Mouse (Mus musculus): Measurements from ENCODE around the gene Mcrip1. TPM values are rescaled to one million over a fixed set of nuclear protein-coding genes. Genes with fewer than 3 reads are reported as not detected.
"Not testable (repeated sequence)": the region's sequence is repeated elsewhere in the genome, so short reads cannot be mapped to it uniquely, and the experiment has no call there.

Mcrip1 gene
- 38.5 and 39.1 TPM in 2 replicates for polyA plus RNA-seq (2015; fragmentation: Nextera tagmentation; extraction: Ambion mirVana)

GRCm38 (mm10) chr11:120549168-120549945, at the start of gene Mcrip1:
Gene Mcrip1, minus strand, starts transcription at chr11:120549727.
- Histone ChIP-seq H3K27me3 (ENCODE audit: control insufficient read depth, insufficient read depth, low read depth, low read length) (no peaks in the 10 kb centered on the region), H3K9ac (ENCODE audit: low read depth, low read length) (peak within 1 kb of the TSS; percentile 93), H3K27ac (ENCODE audit: low read length) (peak within 1 kb of the TSS; percentile 94), H3K9me3 (replicated peaks; ENCODE audit: control insufficient read depth, low read length) (no peaks in the 10 kb centered on the region), H3K4me1 (ENCODE audit: control insufficient read depth, low read depth, low read length) (peaks cover 27% of the 10 kb centered on the region), H3K36me3 (ENCODE audit: control insufficient read depth, insufficient read depth) (no peaks in the 10 kb centered on the region), H3K4me3 (ENCODE audit: low read depth, low read length) (peak within 1 kb of the TSS; percentile 78), H3K4me2 (ENCODE audit: low read depth, low read length) (peak within 1 kb of the TSS; percentile 93)
- WGBS (ENCODE audit: insufficient replicate concordance), result under 1% methylated on average over 74 of the region's 87 CpGs
- peak; percentile 95 for ATAC-seq (ENCODE audit: low read depth)

GRCm38 (mm10) chr11:120598990-120599549, 49.5 kb upstream of the Mcrip1 start:
- H3K4me2 ChIP-seq (ENCODE audit: low read depth, low read length), result peak overlapping the region; percentile 96
- 46% methylated on average over 17 of the region's 17 CpGs for WGBS (ENCODE audit: insufficient replicate concordance)

GRCm38 (mm10) chr11:120598283-120598989, 48.9 kb upstream of the Mcrip1 start, which contains the start of the genes Alyref and Anapc11:
Gene Alyref, minus strand, starts transcription at chr11:120598365.
Gene Anapc11, plus strand, starts transcription at chr11:120598421.
- H3K4me2 ChIP-seq (ENCODE audit: low read depth, low read length), result peak within 1 kb of the TSS; percentile 96
- peaks cover 31% of the 10 kb centered on the region for H3K36me3 ChIP-seq (ENCODE audit: control insufficient read depth, insufficient read depth)
- ATAC-seq (ENCODE audit: low read depth), result peak; percentile 97
- no peaks in the 10 kb centered on the region for H3K27me3 ChIP-seq (ENCODE audit: control insufficient read depth, insufficient read depth, low read depth, low read length)
- H3K9ac ChIP-seq (ENCODE audit: low read depth, low read length), result peak within 1 kb of the TSS; percentile 97
- H3K27ac ChIP-seq (ENCODE audit: low read length), result peak within 1 kb of the TSS; percentile 95
- peaks cover 38% of the 10 kb centered on the region for H3K4me1 ChIP-seq (ENCODE audit: control insufficient read depth, low read depth, low read length)
- under 1% methylated on average over 87 of the region's 88 CpGs for WGBS (ENCODE audit: insufficient replicate concordance)
- H3K4me3 ChIP-seq (ENCODE audit: low read depth, low read length), result peak within 1 kb of the TSS; percentile 92
- H3K9me3 ChIP-seq (replicated peaks; ENCODE audit: control insufficient read depth, low read length), result no peaks in the 10 kb centered on the region

More at GRCm38 (mm10) chr11:120598990-120599549, 49.5 kb upstream of the Mcrip1 start:
- Histone ChIP-seq H3K4me1 (ENCODE audit: control insufficient read depth, low read depth, low read length) (peaks cover 44% of the 10 kb centered on the region), H3K4me3 (ENCODE audit: low read depth, low read length) (peak overlapping the region; percentile 92), H3K36me3 (ENCODE audit: control insufficient read depth, insufficient read depth) (peaks cover 25% of the 10 kb centered on the region), H3K27me3 (ENCODE audit: control insufficient read depth, insufficient read depth, low read depth, low read length) (no peaks in the 10 kb centered on the region), H3K9me3 (replicated peaks; ENCODE audit: control insufficient read depth, low read length) (no peaks in the 10 kb centered on the region), H3K27ac (ENCODE audit: low read length) (peak overlapping the region; percentile 95), H3K9ac (ENCODE audit: low read depth, low read length) (peak overlapping the region; percentile 80)
- ATAC-seq (ENCODE audit: low read depth), result no peak

- peak overlapping the region; percentile 96 for H3K4me2 ChIP-seq (ENCODE audit: low read depth, low read length)
- H3K9me3 ChIP-seq (replicated peaks; ENCODE audit: control insufficient read depth, low read length), result no peaks in the 10 kb centered on the region
- WGBS (ENCODE audit: insufficient replicate concordance), result 2% methylated on average over 84 of the region's 99 CpGs
- H3K27me3 ChIP-seq (ENCODE audit: control insufficient read depth, insufficient read depth, low read depth, low read length), result no peaks in the 10 kb centered on the region
- peak overlapping the region; percentile 97 for H3K9ac ChIP-seq (ENCODE audit: low read depth, low read length)
- peak; percentile 18 for ATAC-seq (ENCODE audit: low read depth)
- peaks cover 29% of the 10 kb centered on the region for H3K4me1 ChIP-seq (ENCODE audit: control insufficient read depth, low read depth, low read length)
- H3K27ac ChIP-seq (ENCODE audit: low read length), result peak overlapping the region; percentile 95
- H3K4me3 ChIP-seq (ENCODE audit: low read depth, low read length), result peak overlapping the region; percentile 92
- H3K36me3 ChIP-seq (ENCODE audit: control insufficient read depth, insufficient read depth), result peaks cover 40% of the 10 kb centered on the region
Observed at GRCm38 (mm10) chr11:120597240-120598235, 48.0 kb upstream of the Mcrip1 start.

GRCm38 (mm10) chr11:120588531-120588930, 39.0 kb upstream of the Mcrip1 start:
- H3K36me3 ChIP-seq (ENCODE audit: control insufficient read depth, insufficient read depth), result peaks cover 74% of the 10 kb centered on the region
- no peaks in the 10 kb centered on the region for H3K27me3 ChIP-seq (ENCODE audit: control insufficient read depth, insufficient read depth, low read depth, low read length)
- H3K4me1 ChIP-seq (ENCODE audit: control insufficient read depth, low read depth, low read length), result peaks cover 3% of the 10 kb centered on the region; the same call in 1 of the 2 replicates
- H3K9ac ChIP-seq (ENCODE audit: low read depth, low read length), result no peak overlapping the region
- no peak overlapping the region for H3K4me2 ChIP-seq (ENCODE audit: low read depth, low read length)
- no peaks in the 10 kb centered on the region for H3K9me3 ChIP-seq (replicated peaks; ENCODE audit: control insufficient read depth, low read length)
- no peak overlapping the region for H3K27ac ChIP-seq (ENCODE audit: low read length)
- ATAC-seq (ENCODE audit: low read depth), result no peak
- no peak overlapping the region for H3K4me3 ChIP-seq (ENCODE audit: low read depth, low read length)
- WGBS (ENCODE audit: insufficient replicate concordance), result 29% methylated on average over 6 of the region's 6 CpGs

GRCm38 (mm10) chr11:120583937-120584336, 34.4 kb upstream of the Mcrip1 start:
- H3K4me3 ChIP-seq (ENCODE audit: low read depth, low read length), result no peak overlapping the region
- no peak overlapping the region for H3K4me2 ChIP-seq (ENCODE audit: low read depth, low read length)
- peaks cover 45% of the 10 kb centered on the region for H3K36me3 ChIP-seq (ENCODE audit: control insufficient read depth, insufficient read depth)
- H3K9me3 ChIP-seq (replicated peaks; ENCODE audit: control insufficient read depth, low read length), result no peaks in the 10 kb centered on the region
- 84% methylated on average over 1 of the region's 1 CpGs for WGBS (ENCODE audit: insufficient replicate concordance)
- H3K27ac ChIP-seq (ENCODE audit: low read length), result no peak overlapping the region
- H3K4me1 ChIP-seq (ENCODE audit: control insufficient read depth, low read depth, low read length), result peaks cover 32% of the 10 kb centered on the region
- H3K9ac ChIP-seq (ENCODE audit: low read depth, low read length), result no peak overlapping the region
- H3K27me3 ChIP-seq (ENCODE audit: control insufficient read depth, insufficient read depth, low read depth, low read length), result no peaks in the 10 kb centered on the region
- no peak for ATAC-seq (ENCODE audit: low read depth)

GRCm38 (mm10) chr11:120582982-120583293, 33.4 kb upstream of the Mcrip1 start:
- ATAC-seq (ENCODE audit: low read depth); H3K9me3 ChIP-seq (replicated peaks; ENCODE audit: control insufficient read depth, low read length); H3K27ac ChIP-seq (ENCODE audit: low read length); H3K4me2 ChIP-seq (ENCODE audit: low read depth, low read length); H3K27me3 ChIP-seq (ENCODE audit: control insufficient read depth, insufficient read depth, low read depth, low read length); H3K9ac ChIP-seq (ENCODE audit: low read depth, low read length); H3K4me3 ChIP-seq (ENCODE audit: low read depth, low read length): not testable (repeated sequence)
- H3K36me3 ChIP-seq (ENCODE audit: control insufficient read depth, insufficient read depth), result peaks cover 48% of the 10 kb centered on the region
- WGBS (ENCODE audit: insufficient replicate concordance), result 88% methylated on average over 2 of the region's 2 CpGs
- H3K4me1 ChIP-seq (ENCODE audit: control insufficient read depth, low read depth, low read length), result peaks cover 39% of the 10 kb centered on the region

GRCm38 (mm10) chr11:120582268-120582981, 32.9 kb upstream of the Mcrip1 start:
- no peak for ATAC-seq (ENCODE audit: low read depth)
- 58% methylated on average over 8 of the region's 8 CpGs for WGBS (ENCODE audit: insufficient replicate concordance)

More at GRCm38 (mm10) chr11:120582268-120582981, 32.9 kb upstream of the Mcrip1 start:
- no peaks in the 10 kb centered on the region for H3K9me3 ChIP-seq (replicated peaks; ENCODE audit: control insufficient read depth, low read length)
- H3K27me3 ChIP-seq (ENCODE audit: control insufficient read depth, insufficient read depth, low read depth, low read length), result no peaks in the 10 kb centered on the region
- peak overlapping the region; percentile 88 for H3K4me3 ChIP-seq (ENCODE audit: low read depth, low read length)
- H3K4me1 ChIP-seq (ENCODE audit: control insufficient read depth, low read depth, low read length), result peaks cover 39% of the 10 kb centered on the region
- peak overlapping the region; percentile 96 for H3K4me2 ChIP-seq (ENCODE audit: low read depth, low read length)
- peak overlapping the region; percentile 87 for H3K9ac ChIP-seq (ENCODE audit: low read depth, low read length)
- H3K27ac ChIP-seq (ENCODE audit: low read length), result peak overlapping the region; percentile 86
- H3K36me3 ChIP-seq (ENCODE audit: control insufficient read depth, insufficient read depth), result peaks cover 44% of the 10 kb centered on the region

Measured in liver, embryonic 16.5 days (tissue).